Mouse (Mus musculus) left cerebral cortex, adult 2 months (tissue): Measurements from ENCODE around the gene Nrxn2. TPM values are rescaled to one million over a fixed set of nuclear protein-coding genes. Genes with fewer than 3 reads are reported as not detected.

Experiments used
- DNase-seq, 2 experiments: peaks; one replicate each; pipeline ENCODE4 v3.0.0; 2021 to 2022; ENCODE audit warnings: low spot score in 2 of 2, mixed read lengths in 1 of 2; ENCODE audit errors: extremely low spot score in 1 of 2
- H3K27ac ChIP-seq: fragments of 200-600 bp; 2 replicates; pipeline ENCODE4 v1.8.1; 2022
- H3K4me3 ChIP-seq: fragments of 200-600 bp; 2 replicates; pipeline ENCODE4 v1.8.1; 2022
- CTCF ChIP-seq: fragments of 200-600 bp; IDR thresholded peaks from 2 replicates; pipeline ENCODE4 v1.8.1; 2022; ENCODE audit warnings: antibody characterized with exemption, mild to moderate bottlenecking, moderate library complexity
- intact Hi-C: fragments of 180-260 bp; cut with DNase I; formaldehyde crosslinking; loops from one replicate; pipeline ENCODE4 v1.15.1; 2025
- total RNA-seq, 2 experiments: library from RNA; stranded (reverse); gene quantifications; 2 replicates each; pipeline ENCODE4 v1.2.3; 2021

The Nrxn2 gene
- total RNA-seq, 2 experiments from 2014 or later, result 618 to 620 TPM

- TF ChIP-seq CTCF, result no peak
- Histone ChIP-seq H3K27ac (peak overlapping the region; percentile 76), H3K4me3 (no peak overlapping the region)
- peak in 1 of 2 experiments; percentile 43 for DNase-seq
- intact Hi-C loops, result no loop called here
These were observed 27.4 kb downstream of the Nrxn2 start for GRCm38 (mm10) chr19:6445761-6446423.

DNA sequence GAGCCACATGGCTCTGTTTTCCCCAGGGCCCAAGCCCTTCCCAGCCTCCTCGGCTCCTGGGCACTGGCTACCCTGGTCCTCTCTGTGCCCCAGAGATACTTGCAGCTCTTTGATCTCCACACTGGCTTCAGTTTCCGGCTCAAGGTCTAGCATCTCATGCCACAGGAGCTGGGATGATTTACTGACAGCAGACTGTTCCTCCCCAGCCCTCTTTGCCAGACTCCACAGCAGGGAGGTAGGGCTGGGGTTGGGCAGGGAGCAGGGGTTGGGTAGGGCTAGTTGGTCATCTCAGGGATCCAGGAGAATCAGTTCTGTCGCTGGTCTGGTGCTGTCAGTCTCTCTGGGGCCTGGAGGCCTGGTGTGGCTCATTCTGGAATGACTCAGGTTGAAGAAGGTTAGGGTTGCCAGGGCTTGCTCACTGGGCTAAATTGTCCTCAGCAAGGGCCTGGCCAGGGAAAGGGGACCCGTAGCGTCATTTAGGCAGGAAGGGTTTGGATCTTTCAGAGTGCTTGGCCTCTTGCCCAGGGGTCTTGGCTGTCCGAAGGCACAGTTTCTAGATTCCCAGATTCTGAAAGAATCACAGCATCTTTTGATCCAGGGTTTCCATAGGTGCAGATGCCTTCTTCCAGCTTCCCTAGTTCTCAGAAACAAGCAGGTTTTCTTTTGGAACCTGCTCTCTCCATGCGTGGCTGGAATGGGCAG, 28.4 kb downstream of the Nrxn2 start:
- TF ChIP-seq CTCF, result no peak
- DNase-seq, result no peak
- Histone ChIP-seq H3K4me3 (no peak overlapping the region), H3K27ac (peak overlapping the region; percentile 76)
- intact Hi-C loops, result no loop called here

GRCm38 (mm10) chr19:6448752-6449151, 30.2 kb downstream of the Nrxn2 start:
- intact Hi-C loops, result no loop called here
- no peak for TF ChIP-seq CTCF
- no peak overlapping the region for H3K27ac ChIP-seq
- H3K4me3 ChIP-seq, result no peak overlapping the region
- DNase-seq, result no peak

GRCm38 (mm10) chr19:6449841-6450240, 31.3 kb downstream of the Nrxn2 start:
- TF ChIP-seq CTCF, result no peak
- peak overlapping the region; percentile 24 for H3K27ac ChIP-seq
- intact Hi-C loops, result no loop called here

GRCm38 (mm10) chr19:6452030-6452494, 33.5 kb downstream of the Nrxn2 start:
- peak; percentile 78 for TF ChIP-seq CTCF
- Histone ChIP-seq H3K4me3 (no peak overlapping the region), H3K27ac (peak overlapping the region; percentile 83)
- intact Hi-C loops, result loop anchor here (1.0 kb wide), 1 partner anchor 34 kb away; the partner anchor contains the start of gene Nrxn2
- DNase-seq, result peak; percentile 71 to 83

More at GRCm38 (mm10) chr19:6449841-6450240, 31.3 kb downstream of the Nrxn2 start:
- no peak for DNase-seq
- H3K4me3 ChIP-seq, result no peak overlapping the region

GRCm38 (mm10) chr19:6452672-6453310, 34.3 kb downstream of the Nrxn2 start:
- no peak for TF ChIP-seq CTCF
- H3K27ac ChIP-seq, result peak overlapping the region; percentile 83
- no peak for DNase-seq
- H3K4me3 ChIP-seq, result no peak overlapping the region
- intact Hi-C loops, result loop anchor here (1.0 kb wide), 1 partner anchor 34 kb away; the partner anchor contains the start of gene Nrxn2

DNA sequence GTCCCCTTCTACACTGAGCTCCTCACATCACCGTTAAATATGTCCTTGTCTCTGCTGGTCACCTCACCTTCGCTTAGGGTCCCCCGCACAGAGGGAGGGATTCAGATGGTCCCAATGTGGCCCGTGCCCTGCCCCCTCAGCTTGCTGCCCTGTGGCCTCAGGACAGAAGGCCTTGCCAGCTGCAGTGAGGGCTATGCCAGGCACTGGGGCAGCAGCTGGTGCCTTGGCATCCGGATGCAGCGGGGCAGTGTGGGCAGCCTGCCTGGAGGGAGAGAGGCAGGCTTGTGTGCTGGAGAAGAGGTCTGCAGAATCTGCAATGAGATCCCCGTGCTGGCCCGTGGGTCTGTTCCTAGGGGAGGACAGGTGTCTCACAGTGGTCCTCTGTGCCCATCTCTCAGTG, 34.8 kb downstream of the Nrxn2 start:
- peak overlapping the region; percentile 83 for H3K27ac ChIP-seq
- H3K4me3 ChIP-seq, result no peak overlapping the region
- intact Hi-C loops, result no loop called here
- TF ChIP-seq CTCF, result no peak
- DNase-seq, result peak; percentile 60 to 72

DNA sequence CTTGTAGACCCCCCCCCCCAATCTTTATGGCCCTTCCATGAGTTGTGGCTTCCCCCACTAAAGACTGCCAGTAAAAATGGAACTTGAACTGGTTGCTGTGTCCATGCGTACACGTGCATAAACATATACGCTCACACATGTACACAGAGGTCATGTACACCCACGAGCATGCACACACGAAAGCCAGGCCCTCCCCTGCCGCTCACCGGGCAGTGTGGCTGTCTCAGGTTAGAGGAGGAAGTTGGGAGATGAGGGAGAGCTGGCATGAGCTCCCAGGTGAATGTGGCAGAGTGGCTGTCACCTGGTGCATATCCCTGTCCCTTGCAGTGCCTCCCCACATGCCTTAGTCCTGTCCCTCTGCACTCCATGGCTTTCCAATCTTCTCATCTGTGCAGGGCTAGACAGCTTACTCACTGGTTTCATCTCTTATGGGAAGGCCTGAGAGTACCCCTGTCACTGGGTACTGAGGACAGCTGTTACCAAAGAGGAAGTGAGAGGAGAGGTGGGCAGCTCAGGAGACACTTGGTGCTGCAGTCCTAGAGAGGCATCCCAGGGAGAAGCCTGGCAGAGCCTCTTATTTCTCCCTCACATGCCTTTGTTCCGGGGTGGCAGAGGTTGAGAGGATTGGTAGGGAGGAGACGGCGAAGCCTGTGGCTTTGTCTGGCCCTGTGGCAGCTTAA, 35.6 kb downstream of the Nrxn2 start:
- Histone ChIP-seq H3K4me3 (no peak overlapping the region), H3K27ac (peak overlapping the region; percentile 83)
- no peak for TF ChIP-seq CTCF
- no peak for DNase-seq
- intact Hi-C loops, result no loop called here

GRCm38 (mm10) chr19:6459504-6459903, 41.0 kb downstream of the Nrxn2 start:
- no peak overlapping the region for H3K4me3 ChIP-seq
- no peak; the same call in 1 of the 2 replicates for TF ChIP-seq CTCF
- peak in 1 of 2 experiments; percentile 48 for DNase-seq
- H3K27ac ChIP-seq, result no peak overlapping the region
- intact Hi-C loops, result no loop called here

GRCm38 (mm10) chr19:6462841-6463240, 44.3 kb downstream of the Nrxn2 start:
- Histone ChIP-seq H3K27ac (no peak overlapping the region), H3K4me3 (no peak overlapping the region)
- intact Hi-C loops, result no loop called here
- no peak for TF ChIP-seq CTCF
- DNase-seq, result no peak

GRCm38 (mm10) chr19:6464306-6465071, 46.0 kb downstream of the Nrxn2 start:
- intact Hi-C loops, result loop anchor here (2.0 kb wide), 1 partner anchor 44 kb away; no protein-coding TSS in a partner anchor
- no peak overlapping the region; the same call in 1 of the 2 replicates for H3K27ac ChIP-seq
- no peak overlapping the region for H3K4me3 ChIP-seq
- DNase-seq, result peak; percentile 54 to 67
- TF ChIP-seq CTCF, result no peak; the same call in 1 of the 2 replicates
